Mouse (Mus musculus) lung, embryonic 14.5 days (tissue): ENCODE measurements around the gene Dnah8. TPM values are rescaled to one million over a fixed set of nuclear protein-coding genes. Genes with fewer than 3 reads are reported as not detected.

Experiments
- ATAC-seq: fragments of 200-750 bp; cut with Nextera tagmentation; 2 replicates; pipeline ENCODE4 v1.8.0; 2017; ENCODE audit warnings: mild to moderate bottlenecking, moderate TSS enrichment, moderate library complexity; ENCODE audit not compliant: insufficient read depth
- DNase-seq: peaks from one replicate; pipeline ENCODE4 v3.0.0-alpha.2; 2015
- H3K27ac ChIP-seq: fragments of 300-500 bp; sonication (generic); 2 replicates; pipeline ENCODE4 v1.5.1; 2014; ENCODE audit warnings: low read depth, mild to moderate bottlenecking, moderate library complexity
- H3K27me3 ChIP-seq: fragments of 300-500 bp; sonication (generic); 2 replicates; pipeline ENCODE4 v1.6.1; 2014; ENCODE audit warnings: low read length, control low read depth; ENCODE audit not compliant: insufficient read depth
- H3K36me3 ChIP-seq: fragments of 300-500 bp; sonication (generic); 2 replicates; pipeline ENCODE4 v1.6.1; 2014; ENCODE audit warnings: control low read depth; ENCODE audit not compliant: insufficient read depth
- H3K4me1 ChIP-seq: fragments of 300-500 bp; sonication (generic); 2 replicates; pipeline ENCODE4 v1.6.1; 2014; ENCODE audit warnings: antibody characterized with exemption, control low read depth; ENCODE audit not compliant: insufficient read depth
- H3K4me2 ChIP-seq: fragments of 300-500 bp; sonication (generic); 2 replicates; pipeline ENCODE4 v1.6.1; 2014; ENCODE audit warnings: mild to moderate bottlenecking
- H3K4me3 ChIP-seq: fragments of 300-500 bp; sonication (generic); 2 replicates; pipeline ENCODE4 v1.5.1; 2014; ENCODE audit warnings: low read depth, low read length
- H3K9ac ChIP-seq: fragments of 300-500 bp; sonication (generic); 2 replicates; pipeline ENCODE4 v1.6.1; 2014
- H3K9me3 ChIP-seq: fragments of 300-500 bp; sonication (generic); 2 replicates; pipeline ENCODE4 v1.6.1; 2016; ENCODE audit warnings: low read depth, low read length, control low read depth
- CTCF ChIP-seq: IDR thresholded peaks from 2 replicates; pipeline ENCODE4 v1.5.1; 2016; ENCODE audit warnings: antibody characterized with exemption, low read depth
- WGBS: fragments of 180-500 bp; shearing (Covaris S2); extraction: QIAGEN DNeasy Blood & Tissue Kit; methylation state at CpG from one replicate; pipeline ENCODE4 v1.1.7; 2014; 5-methylcytosine and 5-hydroxymethylcytosine counted together
- polyA plus RNA-seq: library from polyadenylated mRNA; unstranded; fragments of >200 nt; fragmentation: Nextera tagmentation; extraction: Ambion mirVana; gene quantifications from 2 replicates; pipeline ENCODE4 v1.2.1, GENCODE M21; 2014

Gene Dnah8
- polyA plus RNA-seq, 1 experiment from 2014 or later = 4.7 TPM

DNA sequence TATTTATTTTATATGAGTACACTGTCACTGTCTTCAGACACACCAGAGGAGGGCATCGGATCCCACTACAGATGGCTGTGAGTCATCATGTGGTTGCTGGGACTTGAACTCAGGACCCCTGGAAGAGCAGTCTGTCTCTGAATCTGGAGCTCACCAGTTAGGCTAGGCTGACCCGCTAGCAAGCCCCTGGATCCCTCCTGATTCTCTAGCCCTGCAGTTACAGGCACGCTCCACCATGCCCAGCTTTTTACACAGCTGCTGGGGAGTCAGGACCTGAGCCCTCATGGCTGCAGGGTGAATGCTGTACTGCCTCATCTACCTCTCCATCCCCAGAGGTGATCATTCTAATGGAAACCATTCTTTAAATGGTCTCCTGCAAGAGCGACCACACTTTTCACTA is 172.5 kb downstream of the Dnah8 start:
- 81% methylated on average over 4 of the region's 4 CpGs for WGBS
- no peaks in the 10 kb centered on the region for H3K4me1 ChIP-seq
- ATAC-seq = no peak
- H3K9ac ChIP-seq = no peak overlapping the region
- no peak overlapping the region for H3K4me3 ChIP-seq
- no peaks in the 10 kb centered on the region for H3K9me3 ChIP-seq
- H3K27me3 ChIP-seq = no peaks in the 10 kb centered on the region
- DNase-seq = no peak
- H3K27ac ChIP-seq = no peak overlapping the region
- no peak for TF ChIP-seq CTCF
- H3K4me2 ChIP-seq = no peak overlapping the region
- no peaks in the 10 kb centered on the region for H3K36me3 ChIP-seq

DNA sequence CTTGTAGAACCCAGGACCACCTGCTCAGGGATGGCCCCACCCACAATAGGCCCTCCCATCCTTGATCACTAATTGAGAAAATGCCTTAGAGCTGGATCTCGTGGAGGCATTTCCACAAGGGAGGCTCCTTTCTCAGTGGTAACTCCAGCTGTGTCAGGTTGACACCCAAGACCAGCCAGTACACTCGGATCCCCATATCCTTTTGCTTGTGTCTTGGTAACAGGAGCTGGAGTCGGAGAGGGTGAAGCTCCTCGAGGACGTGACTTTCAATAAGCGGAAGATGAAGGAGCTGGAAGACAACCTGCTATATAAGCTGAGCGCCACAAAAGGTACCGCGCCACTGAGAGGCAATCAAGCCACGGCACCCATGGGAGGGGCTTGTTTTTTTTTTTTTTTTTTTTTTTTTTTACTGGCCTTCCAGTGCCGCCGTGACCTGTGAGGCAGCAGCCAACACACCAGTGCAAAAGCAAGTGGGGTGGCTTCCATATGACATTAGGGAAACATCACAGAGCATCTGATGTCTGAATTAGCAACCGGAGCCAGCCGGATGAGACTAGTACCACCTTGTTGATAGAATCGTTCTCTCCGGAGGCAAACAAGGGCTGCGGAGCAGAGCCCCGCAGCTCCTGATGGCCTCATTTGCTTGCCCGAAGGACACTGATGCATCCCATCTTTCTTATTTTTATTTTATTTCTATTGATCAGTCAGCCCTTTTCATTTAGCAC is 176.3 kb downstream of the Dnah8 start:
- DNase-seq = no peak
- no peaks in the 10 kb centered on the region for H3K4me1 ChIP-seq
- TF ChIP-seq CTCF = no peak
- H3K27me3 ChIP-seq = no peaks in the 10 kb centered on the region
- H3K9me3 ChIP-seq = no peaks in the 10 kb centered on the region
- H3K4me3 ChIP-seq = no peak overlapping the region
- no peak overlapping the region for H3K9ac ChIP-seq
- H3K4me2 ChIP-seq = no peak overlapping the region
- H3K36me3 ChIP-seq = no peaks in the 10 kb centered on the region
- no peak overlapping the region for H3K27ac ChIP-seq
- ATAC-seq = no peak
- 82% methylated on average over 19 of the region's 19 CpGs for WGBS

DNA sequence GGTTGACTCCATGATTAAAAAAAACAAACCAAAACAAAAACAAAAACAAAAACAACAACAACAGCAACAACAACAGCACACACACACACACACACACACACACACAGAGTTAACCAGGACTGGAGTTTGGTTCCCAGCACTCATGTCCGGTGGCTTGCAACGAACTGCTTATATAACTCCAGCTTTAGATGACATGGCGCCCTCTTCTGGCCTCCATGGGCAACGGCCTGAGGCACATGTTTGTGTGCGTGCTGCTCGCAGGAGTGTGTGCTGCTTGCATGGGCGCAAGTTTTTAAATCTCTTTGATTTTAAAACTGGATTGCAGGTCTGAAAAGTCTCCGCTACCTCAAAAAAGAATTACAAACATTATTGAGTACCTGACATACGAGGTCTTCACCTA is 179.5 kb downstream of the Dnah8 start:
- Histone ChIP-seq H3K27ac (no peak overlapping the region), H3K27me3 (no peaks in the 10 kb centered on the region), H3K36me3 (no peaks in the 10 kb centered on the region), H3K9me3 (no peaks in the 10 kb centered on the region), H3K4me3 (no peak overlapping the region), H3K4me2 (no peak overlapping the region), H3K9ac (no peak overlapping the region), H3K4me1 (no peaks in the 10 kb centered on the region)
- 92% methylated on average over 9 of the region's 9 CpGs for WGBS
- DNase-seq (no peak), ATAC-seq (no peak)
- peak; percentile 44; the same call in 1 of the 2 replicates for TF ChIP-seq CTCF

DNA sequence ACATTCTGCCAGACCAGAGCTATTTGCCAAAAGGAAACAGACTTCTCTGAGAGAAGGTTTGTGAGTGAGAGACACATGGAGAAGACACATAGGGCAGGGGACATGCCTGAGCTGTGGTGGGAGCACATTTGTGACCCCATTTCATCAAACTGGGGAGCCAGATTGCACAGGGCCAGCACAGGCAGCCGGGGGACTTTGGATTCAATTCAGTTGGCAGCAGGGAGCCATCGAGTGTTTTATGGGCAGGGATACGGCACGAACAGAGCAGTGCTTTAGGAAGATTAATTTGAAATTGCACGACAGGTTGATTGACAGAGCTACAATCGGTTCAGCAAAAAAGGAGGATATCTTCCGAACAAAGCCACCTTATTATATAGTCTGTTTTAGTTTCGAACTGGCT is 180.8 kb downstream of the Dnah8 start:
- TF ChIP-seq CTCF = no peak
- no peak overlapping the region for H3K4me2 ChIP-seq
- H3K9me3 ChIP-seq = no peaks in the 10 kb centered on the region
- H3K27me3 ChIP-seq = no peaks in the 10 kb centered on the region
- ATAC-seq (no peak), DNase-seq (no peak)
- H3K36me3 ChIP-seq = no peaks in the 10 kb centered on the region
- H3K27ac ChIP-seq = no peak overlapping the region
- no peak overlapping the region for H3K9ac ChIP-seq
- no peak overlapping the region for H3K4me3 ChIP-seq
- no peaks in the 10 kb centered on the region for H3K4me1 ChIP-seq
- WGBS = 61% methylated on average over 8 of the region's 8 CpGs

DNA sequence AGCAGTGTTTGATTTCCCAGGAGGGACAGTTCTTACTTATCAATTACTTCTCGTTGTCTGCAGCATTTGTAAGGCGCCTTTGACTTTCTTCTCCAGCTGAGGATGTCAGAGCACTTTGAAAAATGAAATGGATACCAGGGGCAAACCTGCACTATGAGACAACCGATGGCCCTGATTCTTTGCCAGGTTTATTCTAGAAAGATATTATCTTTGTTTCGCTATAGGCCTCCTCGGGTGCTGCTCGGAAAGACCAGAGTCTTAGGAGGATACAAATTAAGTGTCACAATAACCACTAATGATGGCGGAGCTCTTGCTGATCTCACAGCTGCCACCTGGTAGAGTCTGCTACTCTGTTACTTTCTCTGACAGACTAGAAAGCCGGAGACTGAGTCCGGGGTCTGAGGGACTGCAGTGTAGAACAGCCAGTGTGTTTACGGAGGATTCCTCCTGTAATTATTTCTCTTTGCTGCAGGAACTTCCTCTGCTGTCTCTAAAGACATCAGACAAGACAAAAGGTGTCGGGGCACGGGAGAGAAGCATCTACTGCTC is 181.4 kb downstream of the Dnah8 start:
- no peaks in the 10 kb centered on the region for H3K36me3 ChIP-seq
- H3K4me2 ChIP-seq = no peak overlapping the region
- H3K4me3 ChIP-seq = no peak overlapping the region
- WGBS = 19% methylated on average over 12 of the region's 12 CpGs
- no peak for TF ChIP-seq CTCF
- DNase-seq (no peak), ATAC-seq (no peak)
- H3K9me3 ChIP-seq = no peaks in the 10 kb centered on the region
- no peaks in the 10 kb centered on the region for H3K4me1 ChIP-seq
- H3K27me3 ChIP-seq = no peaks in the 10 kb centered on the region
- H3K27ac ChIP-seq = no peak overlapping the region
- no peak overlapping the region for H3K9ac ChIP-seq

DNA sequence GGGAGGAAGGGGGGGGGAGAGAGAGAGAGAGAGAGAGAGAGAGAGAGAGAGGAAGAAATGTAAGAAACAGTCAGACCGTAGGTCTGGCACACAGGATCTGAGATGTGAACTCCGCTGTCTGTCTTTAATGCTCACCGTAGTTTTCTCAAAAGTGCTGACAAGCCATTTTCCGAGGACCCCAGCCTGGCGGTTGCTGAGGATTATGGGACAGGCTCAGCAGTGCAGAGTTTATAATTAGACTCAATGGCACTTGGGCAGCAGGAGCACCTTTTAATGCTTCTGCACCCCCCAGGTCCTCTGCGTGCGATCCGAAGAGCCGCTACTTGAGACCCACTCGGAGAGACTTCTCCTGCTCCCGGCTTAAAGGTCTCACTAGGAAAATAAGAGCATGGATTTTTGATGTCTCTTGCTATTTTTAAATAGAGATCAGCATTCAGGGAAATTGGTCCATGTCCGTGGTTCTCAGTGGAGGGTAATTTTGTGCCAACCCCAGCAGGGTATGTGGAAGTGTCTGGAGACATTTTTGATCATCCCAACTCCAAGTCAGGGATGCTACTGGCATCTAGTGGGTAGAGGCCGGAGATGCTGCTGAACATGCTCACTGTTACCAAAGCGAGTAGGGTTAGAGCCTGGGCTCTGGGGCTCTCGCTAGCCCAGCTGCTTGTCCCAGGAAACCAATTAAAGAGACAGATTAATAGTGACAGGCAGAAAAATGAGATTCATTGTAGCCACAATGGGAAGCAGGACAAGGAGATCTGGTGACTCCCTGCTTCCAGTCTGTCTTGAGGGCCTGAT is 184.9 kb downstream of the Dnah8 start:
- Histone ChIP-seq H3K9me3 (no peaks in the 10 kb centered on the region), H3K9ac (no peak overlapping the region), H3K4me1 (no peaks in the 10 kb centered on the region), H3K36me3 (no peaks in the 10 kb centered on the region), H3K4me2 (no peak overlapping the region), H3K27me3 (no peaks in the 10 kb centered on the region), H3K4me3 (no peak overlapping the region), H3K27ac (no peak overlapping the region)
- ATAC-seq (no peak), DNase-seq (no peak)
- no peak for TF ChIP-seq CTCF
- 66% methylated on average over 15 of the region's 15 CpGs for WGBS

DNA sequence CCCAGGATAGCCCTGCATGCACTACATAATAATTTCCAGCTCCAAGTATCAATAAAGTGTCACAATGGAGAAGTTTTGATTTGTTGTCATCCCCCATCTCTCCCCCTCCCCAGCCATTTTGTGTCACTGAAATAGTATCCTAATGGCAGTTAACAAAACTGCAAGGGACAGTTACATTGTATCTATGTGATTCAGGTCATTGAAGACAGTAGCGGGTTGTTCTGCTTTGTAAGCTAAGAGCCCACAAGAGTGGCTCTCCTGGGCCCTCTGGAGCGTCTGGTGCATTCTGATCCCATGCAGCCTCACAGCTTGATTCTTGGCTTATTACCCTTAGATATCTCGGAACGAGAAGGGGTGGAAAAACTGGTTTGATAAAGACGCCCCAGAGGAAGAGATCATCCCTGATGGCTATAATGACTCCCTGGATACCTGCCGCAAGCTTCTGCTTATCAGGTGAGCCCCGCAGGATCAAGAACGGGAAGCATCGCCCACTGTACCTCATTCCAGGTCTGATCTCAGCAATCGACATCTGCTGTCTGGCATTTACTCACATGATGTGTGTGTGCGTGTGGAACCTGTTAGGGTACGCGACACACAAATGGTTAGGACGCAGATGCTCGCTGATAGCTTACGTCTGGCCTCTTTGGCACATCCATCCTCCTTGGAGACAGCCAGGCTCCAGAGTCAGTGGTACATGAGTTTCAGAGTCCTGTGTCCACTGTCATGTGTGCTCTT is 185.9 kb downstream of the Dnah8 start:
- ATAC-seq (no peak), DNase-seq (no peak)
- no peak for TF ChIP-seq CTCF
- no peak overlapping the region for H3K4me3 ChIP-seq
- no peaks in the 10 kb centered on the region for H3K4me1 ChIP-seq
- 75% methylated on average over 16 of the region's 16 CpGs for WGBS
- H3K4me2 ChIP-seq = no peak overlapping the region
- H3K9ac ChIP-seq = no peak overlapping the region
- no peak overlapping the region for H3K27ac ChIP-seq
- H3K27me3 ChIP-seq = no peaks in the 10 kb centered on the region
- H3K36me3 ChIP-seq = no peaks in the 10 kb centered on the region
- H3K9me3 ChIP-seq = no peaks in the 10 kb centered on the region
